Mouse (Mus musculus) heart, postnatal 10 days (tissue): Measurements from ENCODE around the gene Morn5. TPM values are rescaled to one million over a fixed set of nuclear protein-coding genes. Genes with fewer than 3 reads are reported as not detected.

ENCODE experiments used
- DNase-seq, 2 experiments: peaks; one replicate each; pipeline ENCODE4 v3.0.0; 2021
- intact Hi-C: fragments of 180-260 bp; cut with DNase I; formaldehyde crosslinking; loops from one replicate; pipeline ENCODE4 v1.15.1; 2025
- total RNA-seq, 2 experiments: library from RNA; stranded (reverse); gene quantifications; 2 replicates each; pipeline ENCODE4 v1.2.3; 2021

Gene Morn5
- total RNA-seq, 2 experiments from 2014 or later: not detected

DNA sequence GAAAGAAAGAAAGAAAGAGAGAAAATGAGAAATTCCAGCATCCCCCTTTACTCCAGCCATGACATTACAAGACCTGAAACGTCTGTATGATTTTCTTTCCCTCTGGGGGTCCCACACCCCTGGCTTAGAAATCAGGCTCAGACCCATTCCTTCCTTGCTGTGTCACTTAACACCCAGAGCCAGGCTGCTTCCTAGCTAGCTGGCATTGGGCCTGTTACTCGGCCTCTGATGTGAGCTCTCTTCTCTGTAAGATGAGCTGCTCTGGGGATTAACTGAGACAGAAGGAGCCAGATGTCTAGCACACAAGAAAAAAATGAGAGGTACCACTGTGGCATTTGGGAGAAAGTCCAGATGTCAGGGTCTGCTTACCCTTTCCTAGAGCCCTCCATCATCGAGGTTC lies 7.0 kb downstream of the Morn5 start:
- no peak for DNase-seq
- intact Hi-C loops: no loop called here

DNA sequence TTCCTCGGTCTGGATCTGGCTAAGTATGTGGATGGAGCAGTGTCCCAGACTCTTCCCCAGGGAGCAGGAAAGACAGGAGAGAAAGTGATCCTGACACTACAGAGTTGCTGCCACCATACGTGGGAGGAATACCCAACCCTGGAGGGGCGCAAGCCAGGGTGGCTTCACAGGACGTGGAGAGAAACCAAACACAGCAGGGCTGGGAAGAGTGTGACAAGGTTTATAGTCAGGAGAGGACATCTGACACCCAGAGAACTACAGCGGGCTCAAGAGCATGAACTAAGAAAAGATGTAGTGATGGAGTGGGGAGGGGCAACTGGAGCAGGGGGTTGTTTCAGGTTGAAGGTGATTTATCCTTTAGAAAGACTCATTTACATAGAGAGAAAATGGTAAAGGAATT lies 12.2 kb downstream of the Morn5 start:
- intact Hi-C loops: no loop called here
- DNase-seq: no peak

DNA sequence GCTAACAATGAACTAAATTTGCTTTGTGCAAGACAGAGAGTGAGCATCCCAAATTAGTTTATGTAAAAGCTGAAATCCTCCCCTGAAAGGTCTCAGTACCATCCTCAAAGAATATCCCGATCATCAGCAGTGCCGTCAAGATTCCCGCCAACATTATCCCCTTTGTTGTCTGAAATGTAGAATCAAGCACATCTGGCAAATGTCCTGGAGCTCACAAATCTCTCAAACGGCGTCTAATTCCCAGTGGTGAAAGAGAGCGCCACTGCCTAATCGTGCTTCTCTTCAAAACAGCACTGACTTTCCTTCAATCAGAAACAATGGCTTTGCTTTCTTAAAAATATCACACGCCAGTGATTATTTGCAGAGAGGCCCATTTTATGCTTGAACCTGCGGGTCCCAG lies 17.9 kb downstream of the Morn5 start:
- DNase-seq: no peak
- intact Hi-C loops: no loop called here

DNA sequence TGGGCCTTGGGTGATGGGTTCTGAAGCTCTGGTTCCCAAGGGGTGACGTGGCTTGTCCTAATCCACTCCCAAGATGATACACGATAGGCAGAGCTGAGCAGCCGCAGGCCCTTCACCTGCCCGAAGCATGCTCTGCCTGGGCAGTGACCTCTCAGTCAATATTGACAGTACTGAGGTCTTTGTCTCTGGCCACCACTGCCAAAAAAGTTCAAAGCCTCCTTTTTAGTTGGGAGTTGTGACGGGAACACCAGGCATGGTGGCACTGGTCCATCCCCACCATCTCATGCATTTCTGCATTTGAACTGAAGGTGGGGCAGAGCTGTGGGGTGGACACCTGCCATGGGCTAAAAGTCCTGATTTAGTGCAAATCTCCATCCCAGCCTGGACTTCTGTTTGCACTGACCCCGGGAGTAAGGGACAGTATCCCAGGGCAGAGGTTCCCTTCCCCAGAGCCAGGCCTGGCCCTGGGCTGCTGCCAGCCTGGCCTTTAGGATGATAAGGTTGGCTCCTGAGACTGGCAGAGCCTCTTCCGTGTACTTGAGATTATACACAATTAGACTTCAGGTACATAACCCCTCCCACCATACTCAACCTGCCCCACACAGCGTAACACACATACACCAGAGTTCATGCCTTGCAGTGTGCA lies 22.5 kb downstream of the Morn5 start:
- no peak for DNase-seq
- intact Hi-C loops: no loop called here

DNA sequence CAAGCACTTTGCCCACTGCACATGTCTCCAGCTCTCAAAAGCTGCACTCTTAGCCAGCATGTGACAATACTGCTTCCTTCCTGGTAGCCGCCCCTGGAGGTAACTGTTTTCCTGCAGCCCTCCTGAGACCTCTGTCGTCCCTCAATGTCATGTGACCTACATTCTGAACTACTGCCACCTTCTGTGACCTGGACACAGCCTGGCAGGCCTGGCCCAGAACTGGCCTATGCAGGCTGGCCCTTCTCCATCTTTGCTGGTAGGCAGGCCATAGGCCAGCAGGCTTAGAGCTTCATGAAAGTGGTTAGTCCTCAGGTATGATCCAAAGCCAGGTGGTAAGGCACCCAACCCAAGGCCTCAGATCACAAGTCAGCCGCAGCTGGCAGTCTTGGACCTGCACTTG lies 24.5 kb downstream of the Morn5 start:
- no peak for DNase-seq
- intact Hi-C loops: no loop called here

DNA sequence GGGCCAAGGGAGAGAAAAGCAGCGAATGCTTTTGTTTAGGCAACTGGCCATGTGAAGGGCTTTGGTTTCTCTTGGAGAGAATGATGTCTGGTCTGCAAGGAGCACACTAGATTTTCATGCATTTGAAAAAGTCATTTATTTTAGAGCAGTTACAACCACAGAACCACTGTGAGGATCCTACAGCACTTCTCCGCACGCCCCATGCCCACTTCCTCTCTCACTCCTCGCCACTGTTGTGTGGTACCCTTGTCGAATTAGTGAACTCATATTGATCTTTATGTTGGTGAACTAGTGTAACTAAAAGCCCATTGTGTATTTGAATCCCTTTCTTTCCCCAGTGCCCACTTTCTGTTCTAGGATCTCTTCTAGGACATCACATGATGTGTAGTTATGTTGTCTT lies 26.0 kb downstream of the Morn5 start:
- DNase-seq: no peak

DNA sequence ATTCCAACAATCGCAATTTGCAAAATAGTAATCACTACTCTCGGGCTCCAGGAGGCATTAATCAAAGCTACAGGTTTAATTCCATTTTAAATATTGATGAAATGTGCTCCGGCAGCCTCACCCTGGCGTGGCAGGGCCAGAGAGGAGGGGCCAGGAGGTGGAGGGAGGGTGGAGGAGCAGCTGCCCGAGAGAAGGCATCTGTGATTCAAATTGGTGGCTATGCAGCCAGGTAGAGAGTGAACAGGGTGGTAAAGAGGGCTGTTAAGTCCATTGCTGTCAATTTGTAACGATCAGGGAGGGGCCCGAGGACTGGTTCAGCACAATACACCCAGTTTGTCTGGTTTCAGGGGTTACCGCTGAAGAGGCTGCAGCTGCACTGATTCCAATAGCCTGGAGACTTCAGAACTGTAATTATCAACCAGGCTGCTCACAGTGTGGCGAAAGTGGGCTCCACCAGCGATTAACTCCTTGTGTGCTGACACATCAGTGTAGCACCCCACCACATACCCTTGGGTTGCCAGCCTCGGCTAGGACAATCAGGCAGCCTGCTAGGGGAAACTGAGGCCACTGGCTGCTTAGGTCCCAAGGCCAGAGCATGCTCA lies 28.0 kb downstream of the Morn5 start:
- intact Hi-C loops: no loop called here
- no peak for DNase-seq

More for the DNA sequence above, 26.0 kb downstream of the Morn5 start:
- intact Hi-C loops: no loop called here

DNA sequence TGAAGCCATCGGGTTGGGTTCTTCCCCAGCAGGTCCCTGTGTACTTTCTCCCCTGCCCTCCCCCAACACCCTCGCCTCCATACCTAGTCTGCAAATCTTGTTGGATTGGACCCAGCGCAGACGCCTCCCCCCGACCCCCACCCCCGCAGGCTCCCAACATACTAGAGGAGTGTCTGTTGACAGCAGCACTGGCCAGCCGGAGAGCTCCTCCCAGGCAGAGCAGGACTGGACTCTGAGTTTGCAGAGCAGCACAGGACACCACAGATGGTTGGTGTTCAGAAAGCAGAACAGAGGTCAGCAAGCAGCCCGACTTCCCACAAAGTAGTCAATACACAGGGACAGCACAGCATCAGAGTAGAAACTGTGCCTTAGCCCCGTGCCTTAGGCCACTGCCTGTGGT lies 32.2 kb downstream of the Morn5 start:
- intact Hi-C loops: no loop called here
- DNase-seq: no peak

DNA sequence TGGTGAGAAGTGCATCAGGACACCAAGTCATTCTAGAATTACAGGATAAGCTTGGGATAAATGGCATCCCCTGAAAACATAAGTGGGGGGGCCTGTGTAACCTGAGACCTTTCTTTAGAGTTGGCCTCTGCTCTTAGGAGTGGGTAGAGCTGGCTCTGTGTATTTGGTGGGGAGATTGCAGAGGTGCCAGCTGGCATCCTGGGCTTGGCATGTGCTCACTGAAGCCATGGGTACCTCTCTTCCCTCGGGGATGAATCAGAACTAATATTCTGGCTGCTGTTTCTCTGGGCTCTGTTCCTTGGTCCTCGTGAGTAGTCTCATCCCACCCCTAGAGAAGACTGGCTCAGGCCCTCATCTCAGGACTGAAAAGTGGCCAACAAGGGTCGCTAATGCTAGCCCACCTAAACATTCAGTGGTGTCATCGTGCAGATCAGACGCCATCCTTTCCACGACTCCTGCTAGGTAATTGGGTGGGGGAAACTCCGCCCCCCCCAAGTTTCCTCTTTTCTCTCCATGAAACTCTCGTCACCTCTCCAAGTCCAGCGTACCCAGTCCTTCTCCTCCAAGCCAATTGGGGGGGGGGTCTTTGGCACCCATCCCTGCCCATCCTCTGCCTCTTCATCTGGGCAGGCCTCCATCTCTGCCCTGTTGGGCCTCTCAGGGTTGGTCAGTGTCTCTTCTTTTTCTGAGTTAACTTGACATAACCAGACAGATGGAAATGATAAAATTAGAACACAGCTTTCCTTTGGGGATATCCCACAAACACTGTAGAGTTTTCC lies 33.7 kb downstream of the Morn5 start:
- no peak for DNase-seq
- intact Hi-C loops: no loop called here

DNA sequence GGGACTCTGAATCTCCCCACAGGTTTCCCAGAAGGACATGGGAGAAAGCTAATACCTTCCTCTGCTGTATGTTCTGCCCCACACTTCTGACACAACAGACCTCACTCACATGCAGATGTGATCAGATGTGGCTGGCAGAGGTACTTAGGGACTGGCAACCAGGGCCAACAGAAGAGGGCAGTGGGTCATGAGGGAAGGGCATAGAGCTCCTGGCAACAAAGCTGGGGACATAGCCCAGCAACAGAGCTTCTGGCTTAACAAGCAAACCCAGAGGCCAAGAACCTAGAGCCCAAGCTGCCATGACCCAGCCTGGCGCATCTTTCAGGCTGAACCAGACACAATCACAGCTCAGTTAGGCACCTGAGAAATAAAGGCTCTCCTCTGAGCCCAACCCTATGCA lies 35.8 kb downstream of the Morn5 start:
- intact Hi-C loops: no loop called here
- DNase-seq: no peak

DNA sequence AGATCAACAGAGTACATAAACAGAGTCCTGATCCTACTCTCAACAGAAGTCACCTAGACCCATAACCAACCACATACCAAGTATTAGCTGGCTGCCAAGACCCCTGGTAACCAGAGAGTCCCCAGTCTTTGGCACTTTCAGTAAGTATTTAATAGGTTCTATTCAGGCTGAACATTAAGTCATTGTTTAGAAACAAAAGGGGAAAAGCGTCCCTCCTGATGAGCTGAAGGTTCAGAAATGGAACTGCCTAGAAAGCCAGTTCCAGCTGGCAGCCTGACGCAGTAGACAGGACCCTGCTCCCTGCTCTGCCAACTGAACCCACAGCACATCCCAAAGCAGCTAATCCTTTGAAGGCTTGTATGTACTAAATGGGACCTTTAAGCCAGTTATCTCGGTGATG lies 39.9 kb downstream of the Morn5 start:
- DNase-seq: no peak
- intact Hi-C loops: no loop called here

DNA sequence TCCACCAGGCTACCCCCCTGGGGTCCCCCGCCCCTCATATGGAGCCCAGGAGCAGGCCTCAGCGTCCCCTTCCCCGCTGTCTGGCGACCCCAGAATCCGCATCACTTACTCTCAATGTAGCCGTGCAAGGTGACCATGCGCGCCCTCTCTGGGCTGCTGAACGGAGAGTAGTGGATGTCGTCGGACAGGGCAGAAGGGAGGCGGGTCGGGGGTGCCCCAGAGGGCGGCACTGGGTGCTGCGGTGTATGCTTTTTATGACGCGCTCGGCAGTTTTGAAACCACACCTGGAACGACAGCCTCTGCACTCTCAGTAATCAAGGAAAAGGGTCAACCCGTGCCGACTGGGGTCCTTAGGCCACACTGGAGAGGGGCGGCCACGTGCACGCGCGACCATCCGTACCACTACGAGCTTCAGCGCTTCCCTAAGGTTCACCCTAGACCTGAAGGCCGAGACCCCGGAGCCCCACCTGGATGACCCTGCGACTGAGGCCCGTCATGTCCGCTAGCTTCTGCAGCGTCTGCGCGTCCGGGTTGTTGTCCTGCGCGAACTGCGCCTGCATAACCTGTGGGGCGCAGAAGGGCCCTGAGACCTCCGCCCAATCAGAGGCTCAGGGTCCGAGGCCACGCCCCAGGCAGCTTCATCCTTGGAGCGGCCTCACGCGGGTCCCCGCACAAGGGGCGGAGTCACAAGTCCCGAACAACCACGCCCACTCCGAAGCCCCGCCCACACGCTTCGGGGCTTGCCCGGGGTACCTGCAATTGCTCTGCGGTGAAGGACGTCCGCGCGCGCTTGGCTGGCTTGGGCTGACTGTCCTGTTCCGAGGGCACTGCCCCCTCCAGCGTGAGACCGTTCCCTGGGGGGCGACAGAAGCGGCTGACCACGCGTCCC lies 41.8 kb downstream of the Morn5 start:
- peak in 1 of 2 experiments; percentile 35 for DNase-seq
- intact Hi-C loops: no loop called here

DNA sequence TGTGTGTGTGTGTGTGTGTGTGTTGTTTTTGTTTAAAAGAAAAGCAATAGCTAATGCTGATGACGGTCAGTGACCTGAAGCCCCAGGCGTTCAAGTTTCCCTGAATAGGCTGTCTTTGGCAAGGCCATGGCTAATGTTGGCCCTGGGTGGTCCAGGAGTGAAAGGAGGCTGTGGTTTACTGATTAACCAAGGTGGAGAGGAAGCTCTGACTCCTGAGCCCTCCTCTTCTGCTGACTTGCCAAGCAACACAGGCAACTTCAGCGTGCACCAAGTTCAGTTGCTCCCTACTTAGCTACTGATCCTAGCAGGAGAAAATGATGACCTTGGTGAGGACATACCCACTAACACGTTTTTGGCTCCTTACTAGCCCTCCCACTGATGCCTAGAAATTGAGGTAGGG lies 43.5 kb downstream of the Morn5 start:
- no peak for DNase-seq
- intact Hi-C loops: no loop called here

DNA sequence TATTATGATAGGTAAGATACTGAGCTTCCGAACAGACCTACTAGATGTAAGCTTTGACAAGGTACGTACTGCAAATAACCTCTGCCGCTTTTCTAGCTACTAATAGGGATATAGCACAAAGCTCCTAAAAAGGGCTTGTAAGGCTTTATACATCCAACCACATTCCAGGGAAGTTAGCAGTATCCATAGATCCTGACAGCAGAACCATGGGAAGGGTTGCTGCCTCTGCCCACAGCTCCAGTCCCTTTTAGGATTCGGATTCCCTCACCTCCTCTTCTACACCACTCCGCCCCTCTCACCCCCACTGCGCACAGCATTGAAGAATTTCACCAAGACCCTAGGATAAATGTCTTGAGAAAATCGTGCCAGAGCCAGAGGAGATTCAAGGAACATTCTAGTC lies 44.0 kb downstream of the Morn5 start:
- DNase-seq: no peak
- intact Hi-C loops: no loop called here

DNA sequence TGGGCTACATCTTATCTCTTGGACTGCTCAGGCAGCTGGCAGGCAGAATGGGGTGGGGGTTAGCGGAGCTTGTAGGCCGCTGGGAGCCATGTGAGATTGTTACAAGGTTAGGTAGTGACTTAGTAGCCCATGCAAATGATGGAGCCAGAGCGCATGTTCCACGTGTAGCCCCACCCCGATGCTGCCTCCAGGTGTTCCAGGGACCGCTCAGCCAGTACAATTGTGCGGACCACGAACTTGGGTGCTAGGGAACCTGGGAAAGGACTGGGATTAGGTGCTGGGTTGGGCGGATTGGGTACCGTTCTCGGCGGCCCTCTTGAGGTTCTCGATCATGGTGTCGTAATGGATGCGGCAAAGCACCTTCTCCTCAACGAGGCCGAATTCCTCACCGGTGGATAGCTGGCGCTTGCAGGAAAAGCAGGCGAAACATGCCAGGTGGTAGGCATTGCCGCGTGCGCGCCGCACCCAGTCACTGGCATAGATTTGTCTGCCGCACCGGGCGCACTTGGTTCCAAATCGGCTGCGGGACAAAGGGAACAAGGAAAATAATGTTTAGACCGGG lies 44.7 kb downstream of the Morn5 start:
- intact Hi-C loops: no loop called here
- DNase-seq: no peak

DNA sequence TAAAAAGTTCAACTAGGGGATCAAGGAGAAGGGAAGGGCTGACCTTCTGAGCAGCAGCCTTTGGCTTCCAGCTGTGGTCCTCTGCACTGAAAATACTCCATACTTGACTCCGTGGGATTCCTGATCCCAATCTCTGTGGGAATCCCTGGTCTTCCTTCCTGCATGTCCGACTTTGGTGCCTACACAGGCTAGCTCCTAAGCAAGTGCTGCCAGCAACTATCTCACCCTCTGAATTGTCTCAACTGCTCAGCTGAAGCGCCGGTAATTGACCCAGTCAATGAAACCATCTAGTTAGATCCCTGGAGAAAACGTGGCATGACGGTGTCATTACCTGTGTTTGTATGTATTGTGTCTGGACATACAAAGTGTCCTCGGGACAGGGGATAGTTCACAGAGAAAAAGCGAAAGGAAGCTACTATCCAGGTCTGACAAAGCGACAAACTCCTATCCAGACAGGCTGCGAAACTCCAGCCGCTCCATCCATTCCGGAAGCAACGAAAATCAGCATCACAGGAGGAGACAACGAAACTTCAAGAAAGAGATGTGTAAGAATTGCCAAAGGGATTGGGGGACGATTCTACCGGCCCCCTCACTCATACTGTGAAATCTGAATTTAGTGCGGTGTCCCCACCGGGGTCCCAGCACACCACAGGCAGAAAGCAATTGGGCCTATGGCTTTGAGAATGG lies 48.0 kb downstream of the Morn5 start:
- no peak for DNase-seq
- intact Hi-C loops: no loop called here

DNA sequence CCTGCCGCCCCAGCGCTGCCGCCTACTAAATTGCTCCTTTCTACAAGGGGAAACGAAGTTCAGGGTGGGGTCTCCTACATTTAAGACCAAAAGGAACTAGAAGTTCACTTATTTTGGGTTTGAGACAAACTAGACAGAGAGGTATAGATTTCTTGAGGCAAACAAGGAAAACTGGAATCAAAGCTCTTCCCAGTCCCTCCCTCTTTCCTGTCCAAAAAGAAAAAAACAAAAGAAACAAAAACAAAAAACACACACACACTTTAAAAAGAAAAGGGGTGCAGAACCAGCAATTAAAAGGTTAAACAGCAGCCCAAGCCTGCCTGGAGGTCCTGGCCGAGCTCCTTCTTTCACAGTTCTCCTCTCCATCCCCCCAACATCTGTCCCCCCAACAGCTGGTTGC lies 48.8 kb downstream of the Morn5 start:
- no peak for DNase-seq
- intact Hi-C loops: no loop called here

DNA sequence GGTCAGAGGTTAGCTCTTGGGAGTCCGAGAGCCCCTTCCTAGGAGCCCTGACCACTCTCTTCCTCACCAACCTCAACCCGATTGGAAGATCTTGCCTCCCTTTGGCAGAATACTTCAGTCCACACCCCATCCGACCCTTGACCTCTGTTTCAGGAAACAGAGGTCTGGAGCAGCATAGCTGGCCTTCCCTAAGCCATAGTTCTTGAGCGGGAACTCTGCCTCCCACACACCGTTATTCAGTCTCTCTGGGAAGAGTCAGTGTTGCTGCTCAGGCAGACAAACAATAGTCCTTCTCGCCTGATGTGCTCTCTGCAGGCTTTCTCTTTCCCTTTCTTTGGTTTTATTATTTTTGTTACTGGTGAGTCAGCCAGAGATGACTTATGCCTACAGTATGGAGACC lies 50.5 kb downstream of the Morn5 start:
- DNase-seq: no peak
- intact Hi-C loops: loop anchor here (5.0 to 10.0 kb wide), 3 partner anchors 87 to 175 kb away; no protein-coding TSS in a partner anchor

DNA sequence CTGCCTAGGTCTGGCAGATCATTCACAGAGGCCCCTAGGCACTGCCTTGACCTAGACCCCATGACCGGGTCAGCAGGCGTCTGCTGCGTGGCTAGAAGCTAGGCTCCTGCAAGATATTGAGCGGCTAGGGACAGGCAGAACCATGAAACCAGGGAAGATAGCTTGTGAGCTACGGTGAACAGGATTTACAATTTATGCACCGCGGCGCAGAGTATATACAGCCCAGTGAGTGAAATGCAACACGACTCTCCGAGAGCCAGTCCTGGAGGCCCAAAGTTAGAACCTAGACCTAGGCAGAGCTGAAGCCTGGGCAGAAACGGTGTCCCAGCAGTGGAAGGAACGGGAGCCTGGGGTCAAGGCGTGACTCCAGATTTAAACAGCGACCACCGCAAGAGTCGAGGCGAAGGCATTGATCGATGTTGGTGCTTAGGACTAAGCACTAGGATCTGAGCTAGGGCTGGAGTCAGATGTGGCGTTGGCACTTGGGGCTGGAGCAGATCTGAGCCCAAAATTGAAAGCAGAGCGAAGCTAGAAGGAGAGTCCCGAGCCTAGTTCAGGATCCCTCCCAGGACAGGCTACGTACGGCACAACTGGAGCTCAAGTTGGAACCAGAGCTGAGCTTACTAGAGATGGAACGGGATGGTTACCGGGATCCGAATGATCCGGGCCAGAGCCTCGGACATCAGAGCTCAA lies 52.8 kb downstream of the Morn5 start:
- intact Hi-C loops: loop anchor here (5.0 to 10.0 kb wide), 3 partner anchors 90 to 173 kb away; no protein-coding TSS in a partner anchor
- no peak for DNase-seq
